Mouse (Mus musculus): ENCODE measurements at regions not wholly inside any gene's neighbourhood (a gene's known extent, or its start where the extent isn't known, plus 50 kb on each side); places are given as distances from the start of the nearest gene placed in this dataset.

GRCm38 (mm10) chr13:64007688-64008087, 81.3 kb downstream of the Hsd17b3 start:
- Histone ChIP-seq H3K36me3 (ENCODE audit: control insufficient read depth, insufficient read depth, low read length) (no peaks in the 10 kb centered on the region), H3K27ac (ENCODE audit: insufficient read depth, low read depth, low read length) (no peak overlapping the region), H3K27me3 (replicated peaks; ENCODE audit: control insufficient read depth, insufficient read depth, low read length) (no peaks in the 10 kb centered on the region), H3K4me1 (ENCODE audit: control insufficient read depth, insufficient read depth, low read length) (no peaks in the 10 kb centered on the region), H3K4me3 (ENCODE audit: insufficient read depth, low read depth, low read length) (no peak overlapping the region)
- peak; percentile 20 for DNase-seq
- 75% methylated on average over 2 of the region's 2 CpGs for WGBS
- TF ChIP-seq CTCF (conservative IDR thresholded peaks at IDR 0.05; ENCODE audit: insufficient read depth, insufficient read length, low read depth, low read length) (peak; percentile 71), POLR2A (IDR thresholded peaks at IDR 0.05; ENCODE audit: low read depth, low read length) (no peak)

- DNase-seq: no peak
- 36% methylated on average over 6 of the region's 6 CpGs for WGBS
- no peak overlapping the region for H3K27ac ChIP-seq (ENCODE audit: insufficient read depth, low read depth, low read length)
Observed at GRCm38 (mm10) chr13:64002945-64003459, 86.0 kb downstream of the Hsd17b3 start.

DNA sequence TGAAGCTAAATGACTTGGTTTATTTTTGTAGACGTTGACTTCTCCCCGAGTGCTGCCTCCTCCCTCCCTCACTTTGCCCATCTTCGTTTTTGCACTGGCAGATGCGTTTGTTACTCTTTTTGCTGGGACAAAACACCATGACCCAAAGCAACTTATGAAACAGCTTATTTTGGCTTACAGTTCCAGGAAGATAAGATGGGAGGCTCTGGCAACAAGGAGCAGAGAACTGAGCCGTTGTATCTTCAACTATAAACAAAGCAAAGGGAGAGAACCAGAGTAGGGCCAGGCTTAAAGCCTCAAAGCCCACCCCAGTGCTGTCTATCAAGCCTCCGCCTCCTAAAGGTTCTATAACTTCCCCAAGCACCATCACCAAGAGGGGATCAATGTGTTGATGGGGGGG, 88.7 kb downstream of the Hsd17b3 start:
- Histone ChIP-seq H3K4me3 (ENCODE audit: insufficient read depth, low read depth, low read length) (no peak overlapping the region), H3K27ac (ENCODE audit: insufficient read depth, low read depth, low read length) (no peak overlapping the region), H3K36me3 (ENCODE audit: control insufficient read depth, insufficient read depth, low read length) (no peaks in the 10 kb centered on the region), H3K4me1 (ENCODE audit: control insufficient read depth, insufficient read depth, low read length) (no peaks in the 10 kb centered on the region), H3K27me3 (replicated peaks; ENCODE audit: control insufficient read depth, insufficient read depth, low read length) (no peaks in the 10 kb centered on the region)
- TF ChIP-seq CTCF (conservative IDR thresholded peaks at IDR 0.05; ENCODE audit: insufficient read depth, insufficient read length, low read depth, low read length) (no peak), POLR2A (IDR thresholded peaks at IDR 0.05; ENCODE audit: low read depth, low read length) (no peak)
- no peak for DNase-seq
- WGBS: 61% methylated on average over 6 of the region's 6 CpGs

More at GRCm38 (mm10) chr13:64002945-64003459, 86.0 kb downstream of the Hsd17b3 start:
- TF ChIP-seq CTCF (conservative IDR thresholded peaks at IDR 0.05; ENCODE audit: insufficient read depth, insufficient read length, low read depth, low read length) (no peak), POLR2A (IDR thresholded peaks at IDR 0.05; ENCODE audit: low read depth, low read length) (no peak)
- Histone ChIP-seq H3K4me1 (ENCODE audit: control insufficient read depth, insufficient read depth, low read length) (no peaks in the 10 kb centered on the region), H3K27me3 (replicated peaks; ENCODE audit: control insufficient read depth, insufficient read depth, low read length) (no peaks in the 10 kb centered on the region), H3K4me3 (ENCODE audit: insufficient read depth, low read depth, low read length) (no peak overlapping the region), H3K36me3 (ENCODE audit: control insufficient read depth, insufficient read depth, low read length) (no peaks in the 10 kb centered on the region)

DNA sequence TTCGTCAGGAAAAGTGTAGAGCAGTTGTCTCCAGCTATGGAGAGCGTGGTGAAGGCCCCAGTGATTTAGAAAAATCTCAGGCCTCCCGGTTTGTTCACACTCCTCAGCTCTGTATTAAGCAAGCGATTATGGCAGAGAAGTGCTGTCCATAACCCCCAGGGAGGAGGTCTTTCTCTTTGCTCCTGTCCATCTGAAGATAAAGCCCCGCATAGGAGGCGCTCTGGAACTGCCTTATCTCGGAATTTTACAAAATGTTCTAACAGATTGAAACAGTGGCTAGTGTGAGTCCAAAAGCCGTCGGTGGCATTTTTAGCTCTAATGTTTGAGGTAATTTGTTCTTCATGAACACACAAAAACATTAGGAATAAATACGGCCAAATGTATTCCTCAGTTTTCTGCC, 90.4 kb downstream of the Hsd17b3 start:
- Histone ChIP-seq H3K36me3 (ENCODE audit: control insufficient read depth, insufficient read depth, low read length) (no peaks in the 10 kb centered on the region), H3K27ac (ENCODE audit: insufficient read depth, low read depth, low read length) (no peak overlapping the region), H3K4me3 (ENCODE audit: insufficient read depth, low read depth, low read length) (no peak overlapping the region), H3K27me3 (replicated peaks; ENCODE audit: control insufficient read depth, insufficient read depth, low read length) (no peaks in the 10 kb centered on the region), H3K4me1 (ENCODE audit: control insufficient read depth, insufficient read depth, low read length) (no peaks in the 10 kb centered on the region)
- DNase-seq: no peak
- WGBS: 81% methylated on average over 10 of the region's 10 CpGs
- no peak for TF ChIP-seq CTCF (conservative IDR thresholded peaks at IDR 0.05; ENCODE audit: insufficient read depth, insufficient read length, low read depth, low read length)
- no peak for TF ChIP-seq POLR2A (IDR thresholded peaks at IDR 0.05; ENCODE audit: low read depth, low read length)

DNA sequence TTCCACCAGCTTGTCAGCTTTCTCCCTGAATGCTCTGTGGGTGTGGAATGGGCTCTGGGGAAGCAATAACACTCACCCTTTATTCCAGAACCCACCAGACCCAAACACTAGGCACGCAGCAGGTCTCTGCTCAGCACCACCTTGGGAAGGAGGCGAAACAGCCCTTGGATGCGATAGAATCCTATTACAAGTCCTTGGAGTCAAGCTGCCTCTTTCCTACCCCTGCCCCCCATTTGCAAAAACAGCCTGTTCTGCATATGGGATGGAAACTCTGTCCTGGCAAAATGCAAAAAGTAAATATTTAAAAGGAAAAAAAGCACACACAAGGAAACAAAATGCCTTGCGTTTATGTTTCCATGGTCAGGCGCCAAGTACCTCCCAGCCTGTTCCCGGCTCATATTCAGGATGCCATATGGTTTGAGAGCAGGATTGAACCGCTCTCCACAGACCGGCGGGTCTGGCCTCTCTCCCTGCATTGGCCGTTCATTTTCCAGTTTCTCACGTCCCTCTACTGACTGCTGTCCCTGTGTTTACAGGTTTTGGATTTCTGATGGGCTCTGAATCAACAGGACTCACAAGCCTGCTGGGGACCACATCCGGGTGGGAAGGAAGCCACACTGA, 95.1 kb downstream of the Hsd17b3 start:
- no peak overlapping the region for H3K4me3 ChIP-seq (ENCODE audit: insufficient read depth, low read depth, low read length)
- H3K4me1 ChIP-seq (ENCODE audit: control insufficient read depth, insufficient read depth, low read length): no peaks in the 10 kb centered on the region
- WGBS: 72% methylated on average over 12 of the region's 12 CpGs
- no peak for DNase-seq
- TF ChIP-seq CTCF (conservative IDR thresholded peaks at IDR 0.05; ENCODE audit: insufficient read depth, insufficient read length, low read depth, low read length) (no peak), POLR2A (IDR thresholded peaks at IDR 0.05; ENCODE audit: low read depth, low read length) (no peak)
- H3K27ac ChIP-seq (ENCODE audit: insufficient read depth, low read depth, low read length): no peak overlapping the region
- H3K27me3 ChIP-seq (replicated peaks; ENCODE audit: control insufficient read depth, insufficient read depth, low read length): no peaks in the 10 kb centered on the region
- no peaks in the 10 kb centered on the region for H3K36me3 ChIP-seq (ENCODE audit: control insufficient read depth, insufficient read depth, low read length)

DNA sequence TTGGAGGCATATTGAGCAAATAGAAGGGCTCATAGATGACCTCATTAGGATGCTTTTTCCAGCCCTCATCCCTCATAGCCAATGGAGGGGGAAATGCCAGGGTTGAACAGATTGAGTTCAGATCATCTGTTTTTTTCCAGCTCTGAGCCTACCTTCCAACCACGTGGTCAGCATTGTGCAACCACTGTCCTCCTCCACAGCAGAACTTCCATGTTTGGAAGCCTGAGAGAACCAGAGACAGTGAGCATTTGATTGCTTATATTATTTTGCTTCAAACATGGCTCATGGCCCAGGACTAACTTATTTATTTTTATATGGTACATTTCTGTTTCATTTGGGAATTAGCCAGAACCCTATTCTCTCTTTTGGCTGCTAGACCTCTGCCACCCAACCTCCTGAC, 96.0 kb downstream of the Hsd17b3 start:
- 43% methylated on average over 1 of the region's 1 CpGs for WGBS
- Histone ChIP-seq H3K27me3 (replicated peaks; ENCODE audit: control insufficient read depth, insufficient read depth, low read length) (no peaks in the 10 kb centered on the region), H3K27ac (ENCODE audit: insufficient read depth, low read depth, low read length) (no peak overlapping the region), H3K4me1 (ENCODE audit: control insufficient read depth, insufficient read depth, low read length) (no peaks in the 10 kb centered on the region), H3K36me3 (ENCODE audit: control insufficient read depth, insufficient read depth, low read length) (no peaks in the 10 kb centered on the region), H3K4me3 (ENCODE audit: insufficient read depth, low read depth, low read length) (no peak overlapping the region)
- TF ChIP-seq CTCF (conservative IDR thresholded peaks at IDR 0.05; ENCODE audit: insufficient read depth, insufficient read length, low read depth, low read length) (no peak), POLR2A (IDR thresholded peaks at IDR 0.05; ENCODE audit: low read depth, low read length) (no peak)
- no peak for DNase-seq

DNA sequence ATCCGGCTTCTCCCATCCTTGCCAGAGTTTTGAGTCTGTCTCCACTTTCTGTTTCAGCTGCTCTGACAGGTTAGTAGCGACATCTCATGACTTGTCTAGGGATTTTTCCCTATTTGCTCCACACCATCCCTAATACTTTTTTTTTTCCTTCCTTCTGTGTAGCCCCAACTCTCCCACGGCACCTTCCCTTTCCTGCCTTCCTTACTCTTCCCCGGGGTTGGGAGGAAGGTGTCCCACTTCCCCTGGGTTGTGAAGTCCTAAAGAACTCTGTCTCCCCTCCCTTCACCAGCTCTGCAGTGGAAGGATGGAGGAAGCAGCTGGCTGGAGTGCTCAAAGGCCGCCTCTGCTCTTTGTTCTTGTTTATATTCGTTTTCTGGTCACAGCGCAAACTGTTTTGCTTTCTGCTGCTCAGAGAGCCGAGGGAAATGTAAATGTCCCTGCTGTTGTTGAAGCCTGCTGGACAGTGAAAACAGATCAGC, 98.5 kb downstream of the Hsd17b3 start:
- Histone ChIP-seq H3K4me3 (ENCODE audit: insufficient read depth, low read depth, low read length) (no peak overlapping the region), H3K27ac (ENCODE audit: insufficient read depth, low read depth, low read length) (no peak overlapping the region), H3K36me3 (ENCODE audit: control insufficient read depth, insufficient read depth, low read length) (no peaks in the 10 kb centered on the region), H3K27me3 (replicated peaks; ENCODE audit: control insufficient read depth, insufficient read depth, low read length) (no peaks in the 10 kb centered on the region), H3K4me1 (ENCODE audit: control insufficient read depth, insufficient read depth, low read length) (no peaks in the 10 kb centered on the region)
- WGBS: 14% methylated on average over 8 of the region's 8 CpGs
- TF ChIP-seq POLR2A (IDR thresholded peaks at IDR 0.05; ENCODE audit: low read depth, low read length) (no peak), CTCF (conservative IDR thresholded peaks at IDR 0.05; ENCODE audit: insufficient read depth, insufficient read length, low read depth, low read length) (peak; percentile 38)
- DNase-seq: peak; percentile 33

Measured in kidney, adult 2 months (tissue).